21 mouse cellular contexts compared by ENCODE assay signal in genomic region chr4:130868803-130869202, GRCm38 (mm10). TPM values are rescaled to one million over a fixed set of nuclear protein-coding genes. Genes with fewer than 3 reads are reported as not detected.
DNase-seq lines count a peak whose midpoint lies in the region; ATAC-seq and TF ChIP-seq lines count a peak whose summit lies in the region.
"Had no signal": no experiment of that assay in that cellular context is flagged by ENCODE, and none has a peak within 500 bp of the region (broad histone marks: within the 10 kb centered on the region; RNA-seq: fewer than 3 reads in every experiment).

No protein-coding gene starts in this region.

- WGBS in kidney, postnatal 0 days = 58% methylated on average over 5 of the region's 5 CpGs
- 48% methylated on average over 5 of the region's 5 CpGs for WGBS in midbrain, embryonic 15.5 days
- WGBS in midbrain, embryonic 10.5 days = 55% methylated on average over 5 of the region's 5 CpGs

- H3K36me3 ChIP-seq in kidney, postnatal 0 days (ENCODE audit: insufficient read depth, low read length) = no peaks in the 10 kb centered on the region
- no peaks in the 10 kb centered on the region for H3K36me3 ChIP-seq in midbrain, embryonic 15.5 days (replicated peaks)
- no peaks in the 10 kb centered on the region for H3K36me3 ChIP-seq in midbrain, embryonic 10.5 days
- H3K36me3 ChIP-seq: embryonic facial prominence, embryonic 12.5 days; limb, embryonic 15.5 days; neural tube, embryonic 13.5 days had no signal

- no peak overlapping the region for H3K27ac ChIP-seq in gastrocnemius, adult 2 months
- no peak overlapping the region for H3K27ac ChIP-seq in kidney, postnatal 0 days
- 0 out of 2 replicates have a peak overlapping the region, but pooled peaks have one; percentile 5 for H3K27ac ChIP-seq in midbrain, embryonic 15.5 days
- H3K27ac ChIP-seq in midbrain, embryonic 10.5 days (replicated peaks) = no peak overlapping the region; the same call in 1 of the 2 replicates
- H3K27ac ChIP-seq: embryonic facial prominence, embryonic 12.5 days; limb, embryonic 15.5 days; liver, embryonic 14.5 days; neural tube, embryonic 13.5 days had no signal

- H3K4me1 ChIP-seq in kidney, postnatal 0 days (replicated peaks; ENCODE audit: insufficient read depth, low read length) = no peaks in the 10 kb centered on the region
- peaks cover 51% of the 10 kb centered on the region for H3K4me1 ChIP-seq in midbrain, embryonic 15.5 days
- H3K4me1 ChIP-seq in midbrain, embryonic 10.5 days = peaks cover 48% of the 10 kb centered on the region

- H3K4me2 ChIP-seq in kidney, postnatal 0 days (ENCODE audit: low read length) = no peak overlapping the region
- no peak overlapping the region for H3K4me2 ChIP-seq in midbrain, embryonic 15.5 days
- H3K4me2 ChIP-seq: embryonic facial prominence, embryonic 12.5 days; heart, embryonic 11.5 days; limb, embryonic 15.5 days; neural tube, embryonic 13.5 days had no signal

- H3K9me3 ChIP-seq in kidney, postnatal 0 days (replicated peaks; ENCODE audit: low read length) = no peaks in the 10 kb centered on the region
- no peaks in the 10 kb centered on the region for H3K9me3 ChIP-seq in midbrain, embryonic 15.5 days
- no peaks in the 10 kb centered on the region for H3K9me3 ChIP-seq in midbrain, embryonic 10.5 days (replicated peaks)
- H3K9me3 ChIP-seq: embryonic facial prominence, embryonic 12.5 days; limb, embryonic 15.5 days; neural tube, embryonic 13.5 days had no signal

- no peak overlapping the region for H3K4me3 ChIP-seq in gastrocnemius, adult 2 months
- no peak overlapping the region for H3K4me3 ChIP-seq in kidney, postnatal 0 days (replicated peaks; ENCODE audit: low read depth, low read length)
- H3K4me3 ChIP-seq in midbrain, embryonic 15.5 days = no peak overlapping the region
- H3K4me3 ChIP-seq in midbrain, embryonic 10.5 days = no peak overlapping the region
- H3K4me3 ChIP-seq: embryonic facial prominence, embryonic 12.5 days; limb, embryonic 15.5 days; myocyte; neural tube, embryonic 13.5 days had no signal

- intact Hi-C loops in gastrocnemius, adult 2 months (cut with DNase I) = no loop called here
- intact Hi-C loops in gastrocnemius, postnatal 14 days (cut with DNase I; ENCODE audit: low total_unique reads) = no loop called here

- no peaks in the 10 kb centered on the region for H3K27me3 ChIP-seq in kidney, postnatal 0 days (ENCODE audit: insufficient read depth, low read length)
- H3K27me3 ChIP-seq in midbrain, embryonic 15.5 days (replicated peaks) = peaks cover 8% of the 10 kb centered on the region; the same call in 1 of the 2 replicates
- H3K27me3 ChIP-seq in midbrain, embryonic 10.5 days (ENCODE audit: low read depth, poor library complexity, severe bottlenecking) = peaks cover 67% of the 10 kb centered on the region

- DNase-seq in gastrocnemius, adult 2 months = no peak
- DNase-seq in gastrocnemius, postnatal 14 days = no peak
- no peak for DNase-seq in kidney, postnatal 0 days (ENCODE audit: low spot score)
- DNase-seq in kidney, postnatal 25 days = no peak
- DNase-seq in midbrain, embryonic 10.5 days (ENCODE audit: low spot score) = no peak
- DNase-seq in ovary, adult 18-20 months (ENCODE audit: low spot score) = no peak
- DNase-seq: adrenal gland, postnatal 25 days; cerebellum, adult 11 months; cerebellum, postnatal 14 days; kidney, adult 8-10 months; kidney, postnatal 14 days; left cerebral cortex, postnatal 4 days; midbrain, embryonic 14.5 days had no signal

- peak; percentile 31; the same call in 1 of the 2 replicates for TF ChIP-seq CTCF in gastrocnemius, adult 2 months (IDR thresholded peaks at IDR 0.05)
- TF ChIP-seq CTCF in kidney, postnatal 0 days (IDR thresholded peaks at IDR 0.05; ENCODE audit: low read depth) = peak; percentile 47

- no peak overlapping the region for H3K9ac ChIP-seq in kidney, postnatal 0 days (ENCODE audit: low read depth, low read length)
- no peak overlapping the region for H3K9ac ChIP-seq in midbrain, embryonic 15.5 days
- H3K9ac ChIP-seq: embryonic facial prominence, embryonic 12.5 days; limb, embryonic 15.5 days; liver, embryonic 14.5 days; neural tube, embryonic 13.5 days had no signal

- no peak for ATAC-seq in kidney, postnatal 0 days (replicated peaks; ENCODE audit: low FRiP score, low read depth)
- no peak for ATAC-seq in midbrain, embryonic 15.5 days (replicated peaks)
- ATAC-seq: CD4-positive, CD25-positive, alpha-beta regulatory T cell, adult 4 months had no signal

RNA-seq across cellular contexts. Expression of gene Laptm5, which starts 44.1 kb away (rescaled TPM):
- 1 to 10 TPM; 2.5 to 5.3 TPM for total RNA-seq in gastrocnemius, adult 2 months (2021)
- total RNA-seq in gastrocnemius, postnatal 14 days (2021) = 1 to 10 TPM; 8.0 to 8.1 TPM
- 24.2 and 26.8 TPM in 2 replicates for polyA plus RNA-seq in kidney, postnatal 0 days (2015; fragmentation: Nextera tagmentation; extraction: Ambion mirVana)
- polyA plus RNA-seq in midbrain, embryonic 15.5 days (2015; fragmentation: Nextera tagmentation; extraction: Ambion mirVana) = 28.4 and 32.8 TPM in 2 replicates
- 16.7 and 22.9 TPM in 2 replicates for polyA plus RNA-seq in midbrain, embryonic 10.5 days (2016; fragmentation: Nextera tagmentation; extraction: Ambion mirVana)
